Mouse (Mus musculus) gastrocnemius, postnatal 4 days (tissue): ENCODE measurements at regions not wholly inside any gene's neighbourhood (a gene's known extent, or its start where the extent isn't known, plus 50 kb on each side); places are given as distances from the start of the nearest gene placed in this dataset.

Experiments
- DNase-seq, 2 experiments: peaks; one replicate each; pipeline ENCODE4 v3.0.0; 2021 to 2022; ENCODE audit warnings: low spot score in 2 of 2, mixed read lengths in 2 of 2

- no peak for DNase-seq
Measured at GRCm38 (mm10) chr14:86443921-86444835, 696.9 kb downstream of the Diaph3 start.

DNA sequence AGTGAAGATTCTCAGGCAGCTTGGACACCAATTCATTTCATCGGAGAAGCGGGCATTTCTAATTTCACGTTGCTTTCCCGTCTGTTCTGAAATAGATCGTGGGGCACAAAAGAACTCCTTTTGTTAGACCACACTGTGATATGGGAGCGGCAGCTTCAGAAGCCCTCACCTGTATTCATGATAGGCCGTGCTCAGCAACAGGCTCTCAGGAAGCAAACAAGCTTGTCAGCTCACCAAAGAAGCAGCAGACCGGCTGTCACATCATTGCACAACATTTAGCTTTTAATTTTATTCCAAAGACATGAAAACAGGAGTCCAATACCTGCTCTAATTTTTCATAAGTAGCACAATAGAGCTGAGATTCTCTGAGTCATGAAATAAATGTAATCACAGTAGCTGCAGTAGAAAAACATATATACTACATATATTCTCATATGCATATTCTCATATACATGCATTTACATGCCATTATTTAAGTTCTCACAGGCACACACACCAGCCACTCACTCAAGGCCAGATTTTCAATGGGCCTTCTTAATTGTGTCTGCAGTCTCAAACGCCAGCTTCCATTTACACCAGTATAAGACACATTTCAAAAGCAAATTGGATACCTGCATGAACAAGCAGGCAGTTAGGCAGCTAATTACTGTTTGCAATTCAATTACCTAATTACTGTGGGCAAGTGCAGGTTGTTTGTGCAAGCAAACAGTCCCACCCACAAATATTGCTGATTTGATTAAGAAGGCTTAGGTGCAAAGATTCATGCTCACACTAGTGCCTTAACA, 698.9 kb downstream of the Diaph3 start:
- no peak for DNase-seq

DNA sequence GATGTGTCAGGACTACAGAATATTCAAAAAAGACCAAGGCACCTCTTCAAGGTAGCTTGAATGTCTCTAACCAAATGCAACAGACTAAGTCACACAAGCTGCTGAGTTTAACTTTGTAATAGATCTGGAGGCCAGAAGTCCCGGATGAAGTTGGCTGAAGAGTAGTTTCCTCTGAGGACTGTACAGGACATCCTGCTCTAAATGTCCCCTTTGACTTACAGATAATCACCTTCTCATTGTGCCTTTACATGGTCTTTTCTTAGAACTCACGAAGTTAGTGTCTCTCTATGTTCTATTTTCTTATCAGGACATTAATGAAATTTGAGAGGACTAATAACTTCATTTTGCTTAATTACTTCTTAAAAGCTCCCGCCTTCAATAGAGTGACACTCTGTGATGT, 703.7 kb downstream of the Diaph3 start:
- no peak for DNase-seq

DNA sequence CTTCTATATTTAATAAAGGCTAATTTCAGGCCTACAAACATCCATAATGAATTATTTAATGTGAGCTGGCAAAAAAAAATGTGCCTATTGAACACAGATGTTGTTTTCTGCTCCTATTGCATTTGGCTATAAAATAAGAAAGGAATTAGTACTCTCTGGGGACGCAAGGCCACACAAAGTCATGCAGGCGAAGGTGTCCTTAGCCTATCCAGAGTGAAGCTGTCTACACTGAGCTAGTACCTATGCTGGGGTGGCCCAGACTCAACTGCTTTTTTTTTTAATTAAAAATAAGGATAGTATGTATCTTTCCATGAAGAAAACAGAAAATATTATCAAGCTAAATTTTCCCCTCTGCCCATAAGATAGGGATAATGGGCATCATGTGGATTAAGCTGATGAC, 705.7 kb downstream of the Diaph3 start:
- no peak for DNase-seq

- DNase-seq: no peak
Measured at GRCm38 (mm10) chr14:86431215-86431816, 709.7 kb downstream of the Diaph3 start.

GRCm38 (mm10) chr14:86421881-86422280, 719.2 kb downstream of the Diaph3 start:
- no peak for DNase-seq

DNA sequence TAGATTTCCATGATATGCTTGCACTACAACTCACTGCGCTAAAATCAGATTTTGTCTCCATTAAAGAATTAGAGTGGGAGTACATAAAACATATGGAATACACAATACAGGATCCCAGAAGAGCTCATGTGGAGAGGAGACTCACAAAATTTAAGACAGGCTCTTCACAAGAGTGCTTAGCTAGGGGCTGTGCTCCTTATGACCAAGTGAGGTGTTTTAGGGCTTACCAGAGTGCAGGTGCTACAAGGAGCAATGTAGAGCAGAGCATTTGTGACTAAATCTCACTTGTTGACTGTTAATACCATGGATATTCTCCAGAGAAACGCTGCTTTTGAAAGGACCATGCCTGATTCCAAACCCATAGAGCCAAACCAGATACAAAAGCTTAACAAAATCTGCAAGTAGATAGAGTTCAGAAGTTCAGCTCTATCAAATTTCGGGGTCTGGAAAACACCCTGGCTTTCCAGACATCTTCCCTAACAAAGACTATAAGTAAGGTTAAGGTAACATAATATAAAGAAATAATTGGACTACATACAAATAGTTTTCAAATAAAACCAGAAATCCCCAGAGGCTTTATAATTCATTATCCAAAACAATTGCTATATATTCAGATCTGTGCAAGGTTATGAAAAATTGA, 721.0 kb downstream of the Diaph3 start:
- DNase-seq: no peak

- no peak for DNase-seq
Measured at GRCm38 (mm10) chr14:86396876-86397275, 744.2 kb downstream of the Diaph3 start.

DNA sequence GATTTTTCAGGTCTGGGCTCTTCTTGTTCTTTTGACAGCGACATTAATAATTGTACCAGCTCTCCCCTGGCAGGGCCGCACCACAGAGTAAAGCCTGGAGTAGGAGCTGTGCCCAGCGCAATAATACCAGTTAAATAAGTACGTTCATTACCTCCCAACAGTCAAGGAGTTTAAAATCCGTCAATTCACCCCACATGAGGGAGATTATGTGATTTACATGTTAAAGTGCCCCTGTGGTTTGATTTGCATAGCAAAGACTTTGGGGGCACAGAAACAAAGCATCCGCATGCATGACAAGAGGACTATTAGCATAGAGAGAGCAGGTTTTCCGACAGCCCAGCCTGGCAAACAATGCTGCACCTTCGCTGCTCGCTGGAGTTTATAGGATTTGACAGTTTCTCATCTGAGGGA, 745.1 kb downstream of the Diaph3 start:
- no peak for DNase-seq

DNA sequence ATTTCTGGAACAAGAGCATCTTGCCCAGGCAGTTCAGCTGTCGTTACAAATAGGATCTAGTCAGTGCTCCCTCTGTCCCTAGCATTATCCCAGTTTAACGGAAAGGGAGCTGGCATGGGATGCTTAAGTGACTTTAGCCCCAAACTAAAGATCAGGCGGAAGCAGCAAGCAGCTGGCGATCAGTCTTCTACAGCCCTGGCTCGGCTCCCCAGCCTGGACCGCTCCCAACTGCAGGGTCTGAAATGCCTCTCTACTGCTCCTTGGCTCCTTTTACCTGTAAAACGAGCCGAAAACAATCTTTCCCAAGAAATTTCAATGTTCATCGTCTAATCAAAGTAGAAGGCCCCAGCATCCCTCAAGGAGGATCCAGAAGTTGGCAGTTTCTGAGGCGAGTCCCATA, 745.5 kb downstream of the Diaph3 start:
- peak in 1 of 2 experiments; percentile 15 for DNase-seq

DNA sequence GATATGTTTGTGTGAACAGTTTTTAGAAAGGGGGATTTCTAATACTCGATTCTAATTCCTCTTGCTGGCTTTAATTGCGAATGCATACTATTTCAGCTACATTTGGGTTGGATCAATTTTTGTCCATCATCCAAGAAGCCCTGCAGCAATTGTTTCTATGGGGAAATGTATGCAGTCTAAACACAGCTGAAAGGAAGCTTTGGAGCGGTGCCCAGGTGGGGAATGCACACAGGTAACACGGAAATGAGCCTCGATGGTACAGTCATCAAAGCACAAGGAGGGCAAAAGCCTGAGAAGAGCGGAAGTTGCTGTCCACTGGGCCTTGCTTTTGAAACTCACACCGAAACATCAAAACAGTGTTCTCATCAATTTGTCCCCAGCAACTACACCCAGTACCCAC, 746.0 kb downstream of the Diaph3 start:
- DNase-seq: no peak

GRCm38 (mm10) chr14:86385136-86385535, 755.9 kb downstream of the Diaph3 start:
- DNase-seq: no peak

DNA sequence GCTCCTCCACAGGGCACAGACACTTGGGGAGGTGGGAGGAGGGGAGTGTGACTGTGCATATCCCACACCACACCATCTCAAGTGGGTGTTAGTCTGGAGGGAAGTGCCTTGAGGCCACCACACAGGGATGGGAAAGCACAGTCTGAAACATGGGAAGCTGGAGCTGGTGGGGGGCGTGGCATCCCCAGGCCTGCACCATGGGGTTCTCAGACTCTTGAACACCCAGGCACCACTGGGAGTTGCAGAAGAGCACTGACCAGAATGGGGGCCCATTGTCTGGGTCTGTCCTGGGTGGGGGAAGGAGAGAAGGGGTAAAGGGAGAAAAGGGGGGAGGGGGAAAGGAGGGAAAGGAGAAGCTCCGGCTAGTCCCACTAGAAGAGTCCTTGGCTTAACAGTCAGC, 776.0 kb downstream of the Diaph3 start:
- DNase-seq: no peak

- DNase-seq: no peak
Measured at GRCm38 (mm10) chr14:86360423-86361059, 780.5 kb downstream of the Diaph3 start.

GRCm38 (mm10) chr14:86358584-86358983, 782.5 kb downstream of the Diaph3 start:
- no peak for DNase-seq

- DNase-seq: no peak
Measured at GRCm38 (mm10) chr14:86350526-86350925, 790.5 kb downstream of the Diaph3 start.

- DNase-seq: no peak
Measured at GRCm38 (mm10) chr14:86339007-86339406, 802.0 kb downstream of the Diaph3 start.

DNA sequence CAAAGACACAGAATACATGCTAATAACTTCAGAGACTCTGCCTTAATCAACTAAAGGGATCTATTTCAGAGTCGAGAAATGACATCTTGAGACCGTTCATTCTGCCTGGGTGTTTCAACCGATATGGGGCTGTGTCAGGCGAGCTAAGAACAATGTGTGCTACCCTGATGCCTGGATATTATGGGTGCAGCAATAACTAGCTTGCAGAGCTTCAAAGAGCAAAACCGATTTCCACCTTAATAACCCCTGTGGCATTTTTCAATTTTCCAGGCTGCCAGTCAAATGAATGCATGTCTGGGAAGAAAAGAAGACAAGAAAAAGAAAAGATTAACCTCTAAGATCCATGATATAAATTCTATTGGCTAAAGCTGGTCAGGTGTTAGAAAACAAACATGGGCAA, 804.0 kb downstream of the Diaph3 start:
- no peak for DNase-seq

DNA sequence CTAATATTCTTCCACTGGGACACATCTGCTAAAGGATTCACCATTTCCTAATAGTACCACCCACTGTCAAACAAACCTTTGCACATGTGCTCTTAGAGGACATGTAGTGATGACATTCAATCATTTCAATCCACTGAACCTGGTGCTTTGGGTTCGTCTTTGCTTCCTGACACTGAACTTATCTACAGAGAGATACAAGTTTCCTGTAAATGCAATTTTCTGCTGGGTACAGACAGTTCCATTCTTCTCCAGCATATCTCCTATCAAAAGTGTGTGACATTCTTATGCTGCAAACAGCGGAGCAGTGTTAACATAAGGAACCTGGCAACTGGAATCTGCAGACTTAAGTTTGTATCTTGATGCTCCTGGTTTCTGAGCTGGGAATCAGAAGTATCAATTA, 805.8 kb downstream of the Diaph3 start:
- DNase-seq: no peak

DNA sequence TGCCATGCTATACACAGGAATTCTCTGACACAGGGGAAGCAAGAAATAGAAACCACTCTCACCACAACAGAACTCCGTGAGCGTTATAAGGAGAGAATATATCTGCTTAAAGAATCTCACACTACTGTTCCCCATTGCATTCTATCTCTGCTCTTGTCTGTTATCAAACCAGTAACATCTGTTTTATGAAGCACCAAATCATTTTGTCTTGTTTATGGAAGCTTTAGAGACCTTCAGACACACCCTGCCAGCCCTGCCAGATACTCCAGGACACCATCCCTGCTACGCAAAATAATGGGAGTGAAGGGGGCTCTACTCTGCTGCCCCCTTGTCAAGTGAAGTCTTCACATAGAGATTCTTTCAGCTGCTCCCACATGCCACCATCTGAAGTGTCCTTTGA, 811.9 kb downstream of the Diaph3 start:
- DNase-seq: no peak

GRCm38 (mm10) chr14:86327646-86328045, 813.4 kb downstream of the Diaph3 start:
- DNase-seq: no peak
